Mouse (Mus musculus): ENCODE results near the gene Tada2a.
A peak's percentile ranks its signal among the peaks of the same experiment; 100 is the strongest.

Gene Tada2a

GRCm38 (mm10) chr11:84128943-84129798 lies at the start of gene Tada2a, which contains the start of gene Acaca:
TSS of gene Tada2a (minus strand) at chr11:84129600.
TSS of gene Acaca (plus strand) at chr11:84129672.
- peak; percentile 60 to 84 for DNase-seq (ENCODE audit: low spot score in 2 of 2)

- no peak for DNase-seq (ENCODE audit: low spot score in 2 of 2)
Observed at GRCm38 (mm10) chr11:84178571-84178970, 49.2 kb upstream of the Tada2a start.

- DNase-seq (ENCODE audit: low spot score in 2 of 2): no peak
Observed at GRCm38 (mm10) chr11:84172539-84173435, 43.4 kb upstream of the Tada2a start.

GRCm38 (mm10) chr11:84168701-84169288 lies 39.4 kb upstream of the Tada2a start:
- DNase-seq (ENCODE audit: low spot score in 2 of 2): peak in 1 of 2 experiments; percentile 15

GRCm38 (mm10) chr11:84167046-84167526 lies 37.7 kb upstream of the Tada2a start, which contains the start of gene Gm11437:
TSS of gene Gm11437 (minus strand) at chr11:84167476.
- no peak for DNase-seq (ENCODE audit: low spot score in 2 of 2)

- DNase-seq (ENCODE audit: low spot score in 2 of 2): no peak
Observed at GRCm38 (mm10) chr11:84164561-84164960, 35.2 kb upstream of the Tada2a start.

- DNase-seq (ENCODE audit: low spot score in 2 of 2): no peak
Observed at GRCm38 (mm10) chr11:84164123-84164522, 34.7 kb upstream of the Tada2a start.

- DNase-seq (ENCODE audit: low spot score in 2 of 2): no peak
Observed at GRCm38 (mm10) chr11:84156535-84157262, 27.3 kb upstream of the Tada2a start.

GRCm38 (mm10) chr11:84150884-84151283 lies 21.5 kb upstream of the Tada2a start:
- DNase-seq (ENCODE audit: low spot score in 2 of 2): no peak

- no peak for DNase-seq (ENCODE audit: low spot score in 2 of 2)
Observed at GRCm38 (mm10) chr11:84146081-84146480, 16.7 kb upstream of the Tada2a start.

- no peak for DNase-seq (ENCODE audit: low spot score in 2 of 2)
Observed at GRCm38 (mm10) chr11:84145201-84145798, 15.9 kb upstream of the Tada2a start.

GRCm38 (mm10) chr11:84141752-84142151 lies 12.4 kb upstream of the Tada2a start:
- peak in 1 of 2 experiments; percentile 41 for DNase-seq (ENCODE audit: low spot score in 2 of 2)

- no peak for DNase-seq (ENCODE audit: low spot score in 2 of 2)
Observed at GRCm38 (mm10) chr11:84136453-84136852, 7.1 kb upstream of the Tada2a start.

- no peak for DNase-seq (ENCODE audit: low spot score in 2 of 2)
Observed at GRCm38 (mm10) chr11:84134331-84134860, 5.0 kb upstream of the Tada2a start.

- no peak for DNase-seq (ENCODE audit: low spot score in 2 of 2)
Observed at GRCm38 (mm10) chr11:84129799-84130185, 392 bp upstream of the Tada2a start.

- no peak for DNase-seq (ENCODE audit: low spot score in 2 of 2)
Observed at GRCm38 (mm10) chr11:84127977-84128376, 1.4 kb downstream of the Tada2a start.

- no peak for DNase-seq (ENCODE audit: low spot score in 2 of 2)
Observed at GRCm38 (mm10) chr11:84121051-84121956, 8.1 kb downstream of the Tada2a start.

- no peak for DNase-seq (ENCODE audit: low spot score in 2 of 2)
Observed at GRCm38 (mm10) chr11:84117431-84117830, 12.0 kb downstream of the Tada2a start.

GRCm38 (mm10) chr11:84116221-84116620 lies 13.2 kb downstream of the Tada2a start:
- DNase-seq (ENCODE audit: low spot score in 2 of 2): no peak

Measured in cerebellum, postnatal 4 days (tissue).